Mouse (Mus musculus): Measurements from ENCODE around the gene Mia. TPM values are rescaled to one million over a fixed set of nuclear protein-coding genes. Genes with fewer than 3 reads are reported as not detected.

Mia gene
- polyA plus RNA-seq, 1 experiment from 2014 or later = 4.9 TPM

MicroRNA genes within 50 kb of the gene (microRNA counts, 519-probe panel; counts per million panel counts)
- not detected for microRNA mmu-miR-1191

Small RNA genes within 50 kb of the gene (microRNA-seq; reads per million reads assigned to microRNA genes)
- gene Mir1191 = 3.2 reads per million, percentile 11 among the genes with 10 or more reads in this experiment
- not detected for gene Mir3101

Other genes starting within 250 kb of the Mia start
- 0.04 TPM in 1 of 2 replicates, not detected in the other for gene Cyp2a22, start 241.8 kb downstream of the Mia start, polyA plus RNA-seq (2015; fragmentation: Nextera tagmentation; extraction: Ambion mirVana)
- gene Cyp2a12, start 152.1 kb downstream of the Mia start, polyA plus RNA-seq (2015; fragmentation: Nextera tagmentation; extraction: Ambion mirVana) = not detected in 2 replicates
- 4.0 and 20.7 TPM in 2 replicates for gene Cyp2f2, start 61.2 kb downstream of the Mia start, polyA plus RNA-seq (2015; fragmentation: Nextera tagmentation; extraction: Ambion mirVana)
- gene Cyp2t4, start 27.4 kb downstream of the Mia start, polyA plus RNA-seq (2015; fragmentation: Nextera tagmentation; extraction: Ambion mirVana) = 0.11 TPM in 1 of 2 replicates, not detected in the other
- gene Egln2, start 14.4 kb downstream of the Mia start, polyA plus RNA-seq (2015; fragmentation: Nextera tagmentation; extraction: Ambion mirVana) = 45.7 and 65.8 TPM in 2 replicates
- gene Rab4b, start 2.3 kb downstream of the Mia start, polyA plus RNA-seq (2015; fragmentation: Nextera tagmentation; extraction: Ambion mirVana) = 43.0 and 52.6 TPM in 2 replicates
- gene Gm21983, start 71 bp downstream of the Mia start, polyA plus RNA-seq (2015; fragmentation: Nextera tagmentation; extraction: Ambion mirVana) = not detected in 2 replicates
- gene BC024978, start 14.6 kb upstream of the Mia start, polyA plus RNA-seq (2015; fragmentation: Nextera tagmentation; extraction: Ambion mirVana) = 2.6 and 3.1 TPM in 2 replicates
- 111 and 166 TPM in 2 replicates for gene Snrpa, start 15.1 kb upstream of the Mia start, polyA plus RNA-seq (2015; fragmentation: Nextera tagmentation; extraction: Ambion mirVana)
- 2.4 and 2.8 TPM in 2 replicates for gene Itpkc, start 47.5 kb upstream of the Mia start, polyA plus RNA-seq (2015; fragmentation: Nextera tagmentation; extraction: Ambion mirVana)
- 13.9 and 14.7 TPM in 2 replicates for gene Coq8b, start 51.9 kb upstream of the Mia start, polyA plus RNA-seq (2015; fragmentation: Nextera tagmentation; extraction: Ambion mirVana)
- gene Numbl, start 77.3 kb upstream of the Mia start, polyA plus RNA-seq (2015; fragmentation: Nextera tagmentation; extraction: Ambion mirVana) = 9.2 and 13.8 TPM in 2 replicates
- gene Ltbp4, start 156.5 kb upstream of the Mia start, polyA plus RNA-seq (2015; fragmentation: Nextera tagmentation; extraction: Ambion mirVana) = 61.7 and 99.9 TPM in 2 replicates
- 19.8 and 29.4 TPM in 2 replicates for gene Shkbp1, start 174.9 kb upstream of the Mia start, polyA plus RNA-seq (2015; fragmentation: Nextera tagmentation; extraction: Ambion mirVana)
- 0.34 TPM in 1 of 2 replicates, not detected in the other for gene Gm20479, start 176.3 kb upstream of the Mia start, polyA plus RNA-seq (2015; fragmentation: Nextera tagmentation; extraction: Ambion mirVana)